Mouse (Mus musculus) forebrain, embryonic 11.5 days (tissue): ENCODE results near the gene Dnali1. TPM values are rescaled to one million over a fixed set of nuclear protein-coding genes. Genes with fewer than 3 reads are reported as not detected.

Source experiments
- ATAC-seq: fragments of 200-750 bp; cut with Nextera tagmentation; replicated peaks from 2 replicates; pipeline ENCODE4 v1.8.0; 2017; ENCODE audit warnings: moderate TSS enrichment; ENCODE audit not compliant: low FRiP score
- DNase-seq: peaks from one replicate; pipeline ENCODE4 v3.0.0-alpha.2; 2017; ENCODE audit warnings: low spot score
- H3K27ac ChIP-seq: fragments of 300-500 bp; sonication (generic); 2 replicates; pipeline ENCODE4 v1.5.1; 2014; ENCODE audit warnings: low read depth, low read length
- H3K27me3 ChIP-seq: fragments of 300-500 bp; sonication (generic); 2 replicates; pipeline ENCODE4 v1.6.1; 2014; ENCODE audit warnings: mild to moderate bottlenecking, low read length, mixed read lengths; ENCODE audit not compliant: control insufficient read depth, insufficient read depth
- H3K36me3 ChIP-seq: fragments of 300-500 bp; sonication (generic); 2 replicates; pipeline ENCODE4 v1.6.1; 2014; ENCODE audit warnings: mild to moderate bottlenecking, low read length, moderate library complexity, mixed read lengths; ENCODE audit not compliant: control insufficient read depth, insufficient read depth
- H3K4me1 ChIP-seq: fragments of 300-500 bp; sonication (generic); replicated peaks from 2 replicates; pipeline ENCODE4 v1.6.1; 2014; ENCODE audit warnings: low read length, mixed read lengths; ENCODE audit not compliant: control insufficient read depth, insufficient read depth
- H3K4me2 ChIP-seq: fragments of 300-500 bp; sonication (generic); 2 replicates; pipeline ENCODE4 v1.6.1; 2014; ENCODE audit warnings: low read depth, mild to moderate bottlenecking, low read length, moderate library complexity, mixed read lengths; ENCODE audit not compliant: severe bottlenecking
- H3K4me3 ChIP-seq: fragments of 300-500 bp; sonication (generic); 2 replicates; pipeline ENCODE4 v1.5.1; 2014; ENCODE audit warnings: low read depth, low read length
- H3K9ac ChIP-seq: fragments of 300-500 bp; sonication (generic); 2 replicates; pipeline ENCODE4 v1.6.1; 2014; ENCODE audit warnings: low read length
- H3K9me3 ChIP-seq: fragments of 300-500 bp; sonication (generic); 2 replicates; pipeline ENCODE4 v1.6.1; 2016; ENCODE audit warnings: low read length, mixed read lengths; ENCODE audit not compliant: control insufficient read depth
- WGBS: fragments of 180-500 bp; shearing (Covaris S2); extraction: QIAGEN DNeasy Blood & Tissue Kit; methylation state at CpG from one replicate; pipeline ENCODE4 v1.1.7; 2014; 5-methylcytosine and 5-hydroxymethylcytosine counted together
- polyA plus RNA-seq: library from polyadenylated mRNA; unstranded; fragments of >200 nt; fragmentation: Nextera tagmentation; extraction: Ambion mirVana; gene quantifications from 2 replicates; pipeline ENCODE4 v1.2.1, GENCODE M21; 2014

Gene Dnali1
- polyA plus RNA-seq, 1 experiment from 2014 or later, result 0.28 TPM

DNA sequence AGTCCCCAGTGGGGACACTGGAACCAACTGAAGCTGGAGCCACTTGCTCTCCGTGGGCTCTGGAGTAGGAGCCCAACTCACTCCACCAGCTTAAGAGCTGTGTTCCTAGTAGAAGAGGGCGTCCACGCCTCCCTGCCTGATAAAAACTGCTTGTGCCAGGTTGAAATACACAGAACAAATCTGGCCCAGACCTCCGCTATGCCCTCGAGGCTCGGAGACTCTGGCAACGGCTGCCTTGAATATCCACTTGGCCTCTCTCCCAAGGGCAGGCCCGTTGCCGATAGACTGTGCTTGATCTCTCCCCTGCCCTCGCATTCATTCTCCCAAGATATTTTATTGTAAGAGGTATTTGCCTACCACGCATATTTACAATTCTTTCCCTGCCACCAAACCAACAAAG, 48.1 kb downstream of the Dnali1 start:
- H3K9ac ChIP-seq, result no peak overlapping the region
- H3K27me3 ChIP-seq, result no peaks in the 10 kb centered on the region
- no peaks in the 10 kb centered on the region for H3K36me3 ChIP-seq
- no peak overlapping the region for H3K4me2 ChIP-seq
- 77% methylated on average over 11 of the region's 11 CpGs for WGBS
- no peak for ATAC-seq
- DNase-seq, result no peak
- H3K4me1 ChIP-seq, result no peaks in the 10 kb centered on the region
- no peaks in the 10 kb centered on the region for H3K9me3 ChIP-seq
- H3K4me3 ChIP-seq, result no peak overlapping the region
- H3K27ac ChIP-seq, result no peak overlapping the region

DNA sequence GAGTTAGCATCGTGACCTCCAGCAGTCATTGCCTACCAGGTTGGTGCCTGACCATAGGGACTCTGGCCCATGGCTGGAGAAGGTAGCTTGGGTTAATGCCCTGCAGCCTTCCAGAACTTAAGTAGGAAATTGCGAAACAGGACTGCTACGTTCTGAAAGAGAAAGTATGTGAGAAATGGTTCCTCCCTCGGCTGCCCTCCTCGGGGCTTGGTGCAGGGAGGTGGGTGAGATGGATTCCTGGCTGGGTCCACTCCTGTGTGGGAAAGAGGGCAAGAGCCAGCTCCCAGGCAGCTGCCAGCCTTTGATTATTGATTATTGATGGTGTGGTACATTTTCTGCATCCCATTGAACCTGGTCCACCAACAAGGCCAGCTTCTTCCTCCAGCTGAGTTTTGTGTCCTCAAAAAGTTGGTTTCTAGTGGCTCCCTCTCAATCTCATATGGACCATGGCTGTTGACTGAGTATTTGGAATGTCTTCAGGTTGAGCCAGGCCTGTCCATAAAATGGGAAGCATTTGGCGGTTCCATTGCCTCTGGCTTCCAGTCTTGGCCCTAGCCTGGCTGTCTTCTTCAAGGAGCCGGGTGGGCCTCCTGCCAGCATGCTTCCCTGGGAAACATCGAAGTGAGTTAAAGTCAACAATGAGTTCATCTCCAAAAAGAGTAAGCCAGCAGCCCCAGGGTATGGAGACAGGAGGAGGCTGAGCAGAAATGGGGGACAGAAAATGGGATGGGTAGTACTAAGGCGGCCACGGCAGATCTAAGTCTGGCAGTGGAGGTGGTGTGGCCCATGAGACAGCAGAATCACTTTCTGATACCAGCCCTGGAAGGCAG, 49.5 kb downstream of the Dnali1 start, which contains the start of gene Gnl2:
Gene Gnl2 (plus strand): TSS at position 780 of the 830 bp plus-strand sequence.
- Histone ChIP-seq H3K4me3 (no peak within 1 kb of the TSS), H3K27me3 (no peaks in the 10 kb centered on the region), H3K27ac (no peak within 1 kb of the TSS), H3K9me3 (no peaks in the 10 kb centered on the region), H3K36me3 (no peaks in the 10 kb centered on the region), H3K9ac (no peak within 1 kb of the TSS), H3K4me2 (no peak within 1 kb of the TSS), H3K4me1 (no peaks in the 10 kb centered on the region)
- ATAC-seq (no peak), DNase-seq (no peak)
- 94% methylated on average over 10 of the region's 10 CpGs for WGBS

DNA sequence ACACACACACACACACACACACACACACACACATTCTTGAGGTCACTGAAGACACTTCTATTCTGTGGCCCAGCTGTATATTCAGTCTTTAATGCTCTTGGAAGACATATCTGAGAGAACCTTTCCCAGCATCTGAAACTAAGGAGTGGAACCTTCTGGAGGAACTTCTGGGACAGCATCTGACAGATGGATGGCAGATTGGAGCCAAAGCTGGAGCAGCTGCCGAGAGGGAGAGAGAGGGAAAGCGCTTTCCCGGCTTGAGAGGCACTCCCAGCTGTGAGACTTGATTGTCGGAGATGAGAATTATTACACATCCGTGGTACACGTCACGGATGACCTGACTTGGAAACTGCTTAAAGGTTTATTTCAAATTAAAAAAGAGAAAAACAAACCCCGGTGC, 56.8 kb downstream of the Dnali1 start:
- H3K9me3 ChIP-seq, result no peaks in the 10 kb centered on the region
- H3K27ac ChIP-seq, result no peak overlapping the region
- WGBS, result 82% methylated on average over 8 of the region's 8 CpGs
- no peak overlapping the region for H3K4me3 ChIP-seq
- DNase-seq (no peak), ATAC-seq (no peak)
- H3K4me1 ChIP-seq, result no peaks in the 10 kb centered on the region
- no peaks in the 10 kb centered on the region for H3K27me3 ChIP-seq
- no peaks in the 10 kb centered on the region for H3K36me3 ChIP-seq
- H3K9ac ChIP-seq, result no peak overlapping the region
- no peak overlapping the region for H3K4me2 ChIP-seq

DNA sequence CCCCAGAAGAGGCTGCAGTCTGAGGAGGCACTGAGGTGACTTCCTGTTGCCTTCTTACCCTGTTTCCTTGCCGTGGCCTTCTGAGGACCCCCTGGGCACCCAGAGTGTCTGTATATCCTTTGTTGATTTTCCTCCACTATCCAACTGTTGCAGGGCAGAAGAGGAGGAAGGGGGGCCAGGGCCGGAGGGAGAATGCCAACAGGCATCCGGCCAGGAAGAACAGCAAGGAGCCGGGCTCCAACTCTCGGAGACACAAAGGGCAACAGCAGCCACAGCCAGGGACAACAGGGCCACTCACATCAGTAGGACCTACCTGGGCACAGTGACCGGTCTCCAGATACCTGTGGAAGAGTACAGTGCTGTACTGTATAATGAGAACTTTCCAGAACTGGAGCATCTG, 57.3 kb downstream of the Dnali1 start:
- no peaks in the 10 kb centered on the region for H3K9me3 ChIP-seq
- no peak overlapping the region for H3K4me2 ChIP-seq
- H3K4me3 ChIP-seq, result no peak overlapping the region
- no peak overlapping the region for H3K9ac ChIP-seq
- no peak overlapping the region for H3K27ac ChIP-seq
- DNase-seq (no peak), ATAC-seq (no peak)
- no peaks in the 10 kb centered on the region for H3K36me3 ChIP-seq
- no peaks in the 10 kb centered on the region for H3K4me1 ChIP-seq
- no peaks in the 10 kb centered on the region for H3K27me3 ChIP-seq
- WGBS, result 81% methylated on average over 6 of the region's 6 CpGs

DNA sequence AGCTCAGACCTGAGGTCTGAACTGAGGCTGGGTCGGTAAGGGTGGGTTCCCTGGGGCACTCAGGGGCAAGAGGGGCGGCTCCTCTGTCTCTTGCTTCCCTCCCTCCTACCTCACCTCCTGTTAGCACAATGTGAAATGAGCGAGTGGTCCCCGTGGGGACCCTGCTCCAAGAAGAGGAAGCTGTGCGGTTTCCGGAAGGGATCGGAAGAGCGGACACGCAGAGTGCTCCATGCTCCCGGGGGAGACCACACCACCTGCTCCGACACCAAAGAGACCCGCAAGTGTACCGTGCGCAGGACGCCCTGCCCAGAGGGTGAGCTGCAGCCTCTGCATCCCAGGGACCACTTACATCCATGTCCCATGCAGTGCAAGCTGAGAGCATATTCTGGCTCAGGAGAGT, 58.0 kb downstream of the Dnali1 start:
- DNase-seq (no peak), ATAC-seq (no peak)
- no peaks in the 10 kb centered on the region for H3K9me3 ChIP-seq
- no peaks in the 10 kb centered on the region for H3K4me1 ChIP-seq
- 60% methylated on average over 15 of the region's 15 CpGs for WGBS
- no peak overlapping the region for H3K4me3 ChIP-seq
- no peaks in the 10 kb centered on the region for H3K36me3 ChIP-seq
- no peaks in the 10 kb centered on the region for H3K27me3 ChIP-seq
- H3K9ac ChIP-seq, result no peak overlapping the region
- H3K4me2 ChIP-seq, result no peak overlapping the region
- no peak overlapping the region for H3K27ac ChIP-seq

Other genes with a start within 250 kb of the Dnali1 start
- 45.0 and 50.9 TPM in 2 replicates for gene Yrdc, start 215.0 kb downstream of the Dnali1 start, polyA plus RNA-seq
- 49.5 and 51.7 TPM in 2 replicates for gene 1110065P20Rik, start 214.5 kb downstream of the Dnali1 start, polyA plus RNA-seq
- 7.3 and 10.3 TPM in 2 replicates for gene Maneal, start 203.5 kb downstream of the Dnali1 start, polyA plus RNA-seq
- gene Epha10, start 184.8 kb downstream of the Dnali1 start, polyA plus RNA-seq, result 1.5 and 1.6 TPM in 2 replicates
- 5.9 and 6.1 TPM in 2 replicates for gene 9930104L06Rik, start 128.7 kb downstream of the Dnali1 start, polyA plus RNA-seq
- gene Cdca8, start 126.4 kb downstream of the Dnali1 start, polyA plus RNA-seq, result 284 and 293 TPM in 2 replicates
- 56.2 and 64.8 TPM in 2 replicates for gene Rspo1, start 79.3 kb downstream of the Dnali1 start, polyA plus RNA-seq
- gene Gnl2, start 49.1 kb downstream of the Dnali1 start, polyA plus RNA-seq, result 95.5 and 98.5 TPM in 2 replicates
- gene Snip1, start 969 bp upstream of the Dnali1 start, polyA plus RNA-seq, result 32.8 and 33.9 TPM in 2 replicates
- gene Meaf6, start 19.4 kb upstream of the Dnali1 start, polyA plus RNA-seq, result 109 and 120 TPM in 2 replicates
- gene Zc3h12a, start 62.1 kb upstream of the Dnali1 start, polyA plus RNA-seq, result 0.16 and 0.57 TPM in 2 replicates